ENCODE assay signal across 8 mouse cellular contexts in the genomic region with DNA sequence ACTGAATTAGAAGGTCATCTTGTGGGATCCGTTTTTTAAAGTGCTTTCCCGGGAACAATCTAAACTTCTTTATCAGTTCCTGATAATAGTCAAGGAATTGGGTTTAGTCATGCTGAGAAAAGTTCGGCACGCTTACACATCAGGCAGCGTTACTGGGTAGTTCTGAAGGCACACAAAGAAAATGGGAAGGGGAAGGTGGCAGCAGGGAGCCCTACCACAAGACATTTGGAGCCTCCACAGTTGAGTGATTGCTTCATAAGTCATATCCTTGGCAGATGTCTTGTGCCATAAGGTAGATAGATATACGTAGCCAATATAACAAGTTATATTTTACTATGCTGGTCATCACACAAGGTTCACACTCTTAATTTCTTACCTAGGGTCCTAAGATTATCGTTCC. TPM values are rescaled to one million over a fixed set of nuclear protein-coding genes. Genes with fewer than 3 reads are reported as not detected.
DNase-seq lines count a peak whose midpoint lies in the region; ATAC-seq and TF ChIP-seq lines count a peak whose summit lies in the region.

No protein-coding gene starts in this region.

- H3K9ac ChIP-seq in liver, adult 2 months (ENCODE audit: low read depth, low read length) = peak overlapping the region; percentile 83
- H3K9ac ChIP-seq in limb, embryonic 11.5 days (ENCODE audit: low read length) = peak overlapping the region; percentile 70

- H3K4me1 ChIP-seq in liver, adult 2 months (ENCODE audit: control insufficient read depth, insufficient read depth, low read length) = no peaks in the 10 kb centered on the region
- H3K4me1 ChIP-seq in embryonic fibroblast, embryonic 13.5 days (ENCODE audit: control insufficient read depth, insufficient read depth, low read length) = no peaks in the 10 kb centered on the region; the same call in 1 of the 2 replicates
- H3K4me1 ChIP-seq in limb, embryonic 11.5 days (ENCODE audit: control insufficient read depth, insufficient read depth, low read length) = no peaks in the 10 kb centered on the region

- peak overlapping the region; percentile 56 for H3K4me2 ChIP-seq in limb, embryonic 11.5 days (ENCODE audit: low read depth, severe bottlenecking)
- peak overlapping the region; percentile 75 for H3K4me2 ChIP-seq in myocyte (ENCODE audit: low read depth)

- DNase-seq in liver, adult 2 months (ENCODE audit: extremely low read depth, low read depth, low spot score) = no peak
- no peak for DNase-seq in liver
- DNase-seq in limb, embryonic 11.5 days (ENCODE audit: low spot score) = no peak
- DNase-seq in B cell, adult 2 months = no peak
- no peak for DNase-seq in testis, postnatal 10 days (ENCODE audit: low spot score)

- H3K27me3 ChIP-seq in liver, adult 2 months (ENCODE audit: control insufficient read depth, insufficient read depth, low read length) = no peaks in the 10 kb centered on the region
- no peaks in the 10 kb centered on the region for H3K27me3 ChIP-seq in limb, embryonic 11.5 days (ENCODE audit: control insufficient read depth, insufficient read depth, low read length)
- no peaks in the 10 kb centered on the region for H3K27me3 ChIP-seq in myocyte (ENCODE audit: control insufficient read depth, insufficient read depth, insufficient read length)

- TF ChIP-seq POLR2A in liver, adult 2 months (IDR thresholded peaks at IDR 0.05; ENCODE audit: extremely low read depth, insufficient read depth, low read length) = no peak
- no peak for TF ChIP-seq POLR2A in embryonic fibroblast, embryonic 13.5 days (IDR thresholded peaks at IDR 0.05; ENCODE audit: low read depth, low read length)
- TF ChIP-seq POLR2A in myocyte (IDR thresholded peaks at IDR 0.05; ENCODE audit: insufficient read length, low read depth) = no peak

- H3K9me3 ChIP-seq in limb, embryonic 11.5 days (ENCODE audit: control insufficient read depth, low read length) = no peaks in the 10 kb centered on the region

- TF ChIP-seq CTCF in liver, adult 2 months (IDR thresholded peaks at IDR 0.05; ENCODE audit: low read depth, low read length) = no peak
- no peak for TF ChIP-seq CTCF in embryonic fibroblast, embryonic 13.5 days (IDR thresholded peaks at IDR 0.05; ENCODE audit: borderline replicate concordance, insufficient read depth, low read length)

- peak overlapping the region; percentile 93 for H3K27ac ChIP-seq in liver, adult 2 months (replicated peaks; ENCODE audit: insufficient read depth, low read depth, low read length)
- peak overlapping the region; percentile 89 for H3K27ac ChIP-seq in embryonic fibroblast, embryonic 13.5 days (ENCODE audit: insufficient read depth, low read length)
- peak overlapping the region; percentile 90 for H3K27ac ChIP-seq in limb, embryonic 11.5 days (replicated peaks; ENCODE audit: low read depth, low read length)

- H3K4me3 ChIP-seq in liver, adult 2 months (ENCODE audit: insufficient read depth, low read depth, low read length) = peak overlapping the region; percentile 66
- peak overlapping the region; percentile 32 for H3K4me3 ChIP-seq in embryonic fibroblast, embryonic 13.5 days (ENCODE audit: insufficient read depth, low read length)
- peak overlapping the region; percentile 60 for H3K4me3 ChIP-seq in limb, embryonic 11.5 days (ENCODE audit: low read depth, low read length)
- H3K4me3 ChIP-seq in myocyte = peak overlapping the region; percentile 64

- H3K79me2 ChIP-seq in liver, adult 2 months (ENCODE audit: control insufficient read depth, insufficient read depth, low read length) = no peaks in the 10 kb centered on the region
- peaks cover 32% of the 10 kb centered on the region for H3K79me2 ChIP-seq in myocyte (ENCODE audit: control insufficient read depth, insufficient read depth)

- ATAC-seq in limb, embryonic 11.5 days (ENCODE audit: insufficient number of reproducible peaks, low FRiP score, low TSS enrichment, low read depth) = no peak
- no peak for ATAC-seq in cerebellum, adult (ENCODE audit: insufficient number of reproducible peaks, low FRiP score, low TSS enrichment)

- H3ac ChIP-seq in myocyte (ENCODE audit: control insufficient read depth, insufficient read length) = peak overlapping the region; percentile 15

- WGBS in liver, adult 2 months = 21% methylated on average over 7 of the region's 7 CpGs
- 27% methylated on average over 7 of the region's 7 CpGs for WGBS in limb, embryonic 11.5 days

- H3K36me3 ChIP-seq in liver, adult 2 months (ENCODE audit: control insufficient read depth, insufficient read depth, low read length) = no peaks in the 10 kb centered on the region
- no peaks in the 10 kb centered on the region for H3K36me3 ChIP-seq in limb, embryonic 11.5 days (ENCODE audit: control insufficient read depth, insufficient read depth, low read length)
- H3K36me3 ChIP-seq in myocyte (ENCODE audit: control insufficient read depth, insufficient read depth) = no peaks in the 10 kb centered on the region

TF ChIP-seq in myocyte, 11 proteins besides CTCF, POLR2A, EP300 and RAD21:
- TF ChIP-seq MAX (IDR thresholded peaks at IDR 0.05; ENCODE audit: low read depth) = no peak
- TF ChIP-seq MYOD1 (IDR thresholded peaks at IDR 0.05; ENCODE audit: control insufficient read depth in 1 of 3, insufficient read length in 2 of 3, low read depth in 2 of 3) = no peak
- no peak for TF ChIP-seq CEBPB (IDR thresholded peaks at IDR 0.05; ENCODE audit: insufficient read depth, poor library complexity, severe bottlenecking)
- TF ChIP-seq MYOG (IDR thresholded peaks at IDR 0.05; ENCODE audit: control insufficient read depth in 1 of 3, insufficient read depth in 1 of 3, insufficient read length in 2 of 3, low read depth in 2 of 3) = no peak
TF ChIP-seq in myocyte: peak in this region for 0.

RNA-seq across cellular contexts. Expression of a gene that starts 0.8 kb away (rescaled TPM):
- total RNA-seq in liver, adult 2 months (2014; rRNA removed) = 0.18 and 0.20 TPM in 2 replicates
- polyA plus RNA-seq in liver, adult 2 months (2012; rRNA removed) = not detected in 2 replicates
- 16.6 and 21.5 TPM in 2 replicates for polyA plus RNA-seq in embryonic fibroblast, embryonic 13.5 days (2011; ENCODE audit: insufficient read length, low read depth, missing spikeins)
- polyA plus RNA-seq in limb, embryonic 11.5 days (2014; fragmentation: Nextera tagmentation; extraction: Ambion mirVana) = 54.4 and 56.3 TPM in 2 replicates
- polyA plus RNA-seq in myocyte (2012; fragmentation: generic; extraction: Trizol) = 3.1 TPM
